14 mouse cellular contexts compared by ENCODE assay signal in the genomic region with DNA sequence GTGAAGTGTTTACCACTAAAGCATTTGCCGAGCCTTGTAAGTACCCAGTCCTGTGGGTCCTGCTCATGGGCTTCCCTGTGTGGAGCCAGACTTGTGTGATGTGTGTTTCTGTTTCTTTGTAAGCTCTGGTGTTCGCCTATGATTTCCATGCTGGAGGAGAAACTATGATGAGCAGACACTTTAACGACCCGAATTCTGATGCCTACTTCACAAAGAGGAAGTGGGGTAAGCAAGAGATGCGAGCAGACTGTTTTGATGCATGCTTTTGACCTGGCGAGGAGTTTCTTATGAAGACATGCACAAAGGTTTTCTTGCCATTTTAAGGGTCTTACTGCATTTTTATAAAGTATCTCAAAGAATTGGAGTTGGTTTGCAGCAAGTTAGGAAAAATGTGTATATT.
"Had no signal": no experiment of that assay in that cellular context is flagged by ENCODE, and none has a peak within 500 bp of the region (broad histone marks: within the 10 kb centered on the region; RNA-seq: fewer than 3 reads in every experiment).

No protein-coding gene starts in this region.

- H3K4me1 ChIP-seq: liver, embryonic 13.5 days; lung, embryonic 15.5 days; midbrain, embryonic 13.5 days; stomach, embryonic 15.5 days had no signal

- ATAC-seq: midbrain, embryonic 13.5 days had no signal

- H3K4me2 ChIP-seq: liver, embryonic 13.5 days; lung, embryonic 15.5 days; midbrain, embryonic 13.5 days; stomach, embryonic 15.5 days had no signal

- H3K36me3 ChIP-seq: stomach, embryonic 15.5 days had no signal

- H3K9ac ChIP-seq: liver, embryonic 13.5 days; lung, embryonic 15.5 days; midbrain, embryonic 13.5 days; stomach, embryonic 15.5 days had no signal

- H3K4me3 ChIP-seq: liver, embryonic 13.5 days; lung, embryonic 15.5 days; midbrain, embryonic 13.5 days; stomach, embryonic 15.5 days had no signal

- DNase-seq: kidney, adult 11 months; kidney, adult 9 months; kidney, postnatal 14 days; kidney, postnatal 4 days; left cerebral cortex, postnatal 4 days; liver, embryonic 13.5 days; lung, postnatal 10 days; right cerebral cortex, adult 18-20 months; right cerebral cortex, postnatal 14 days; right cerebral cortex, postnatal 4 days; thymus, postnatal 4 days had no signal

- H3K27ac ChIP-seq: liver, embryonic 13.5 days; lung, embryonic 15.5 days; midbrain, embryonic 13.5 days; stomach, embryonic 15.5 days had no signal

- H3K9me3 ChIP-seq: liver, embryonic 13.5 days; lung, embryonic 15.5 days; midbrain, embryonic 13.5 days; stomach, embryonic 15.5 days had no signal

- H3K27me3 ChIP-seq: liver, embryonic 13.5 days; lung, embryonic 15.5 days; midbrain, embryonic 13.5 days; stomach, embryonic 15.5 days had no signal
